Mouse (Mus musculus) mouse embryonic stem cell (cell line): ENCODE results near the gene Atp6v1c2.

Experiments
- in situ Hi-C, 2 experiments: fragments of 300-500 bp; cut with MboI; formaldehyde crosslinking; loops; 1 replicate in 1 of 2; 3 replicates in 1 of 2; pipeline ENCODE4 v1.14.3; 2019 to 2020; ENCODE audit warnings: low sequenced_read_pairs in 2 of 2, low pct_unique_long_range_greater_than_20kb in 1 of 2, mixed read lengths in 1 of 2; ENCODE audit not compliant: unreplicated experiment in 1 of 2

The Atp6v1c2 gene

DNA sequence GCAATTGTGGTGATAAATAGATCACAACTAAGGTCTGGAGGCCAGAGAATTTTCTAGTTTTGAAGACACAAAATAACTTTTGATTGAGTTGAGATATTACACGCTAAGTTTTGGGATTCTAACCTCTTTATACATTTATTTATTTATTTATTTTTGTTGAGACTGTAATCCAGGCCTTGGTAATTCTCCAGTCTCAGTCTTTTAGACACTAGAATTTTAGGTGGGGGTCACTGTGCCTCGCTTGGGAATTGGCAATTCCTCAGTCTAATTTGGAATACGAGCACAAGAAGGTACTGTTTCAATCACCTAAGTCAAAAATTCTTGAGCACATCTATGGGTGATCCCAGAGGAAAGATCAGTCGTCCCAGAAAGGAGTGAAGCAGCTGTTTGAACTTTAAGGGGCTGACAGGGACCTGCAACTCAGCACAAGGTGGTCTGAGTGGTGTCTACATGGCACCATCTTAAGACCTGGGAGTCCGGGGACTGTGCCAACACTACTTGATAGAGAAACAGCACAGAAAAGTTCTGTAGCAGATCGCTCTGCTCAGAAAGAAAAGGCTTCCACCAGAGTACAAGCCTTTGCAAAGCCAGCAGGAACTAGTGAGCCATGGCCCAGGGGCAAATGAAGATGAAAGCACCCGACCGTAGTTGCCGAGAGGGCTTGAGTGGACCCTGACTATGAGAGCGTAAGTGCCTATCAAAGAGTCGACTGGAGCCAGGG lies 18.3 kb upstream of the Atp6v1c2 start:
- in situ Hi-C loops: no loop called here

DNA sequence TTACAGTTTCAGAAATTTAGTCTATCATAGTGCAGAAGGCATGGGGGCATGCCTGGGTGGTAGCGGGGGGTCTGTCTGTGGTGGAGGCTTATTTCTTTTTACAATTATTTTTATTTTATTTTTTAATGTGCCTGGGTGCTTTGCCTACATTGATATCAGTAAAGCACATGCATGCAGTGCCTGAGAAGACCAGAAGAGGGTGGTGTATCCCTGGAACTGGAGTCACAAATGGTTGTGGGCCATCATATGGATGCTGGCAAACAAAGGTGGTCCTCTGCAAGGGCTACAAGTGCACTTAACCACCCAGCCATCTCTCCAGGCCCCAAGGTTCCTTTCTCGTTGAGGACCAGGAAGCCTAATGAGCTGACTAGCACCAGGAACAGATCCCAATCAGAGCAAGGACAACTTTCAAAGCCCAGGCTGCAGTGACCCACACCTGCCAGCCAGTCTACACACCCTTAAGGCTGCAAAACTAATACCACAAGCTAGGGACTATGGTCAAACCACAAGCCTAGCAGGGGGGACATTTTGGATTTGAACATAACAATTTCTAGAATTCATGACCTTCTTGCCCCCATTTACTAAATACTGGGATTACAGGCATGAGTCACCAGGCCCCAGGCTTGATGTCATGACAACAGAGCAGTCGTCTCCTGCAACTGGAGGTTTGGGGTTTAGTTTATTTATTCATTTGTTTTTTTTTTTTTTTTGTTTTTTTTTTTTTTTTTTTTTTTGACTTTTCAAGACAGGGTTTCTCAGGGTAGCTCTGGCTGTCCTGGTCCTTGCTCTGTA lies 10.2 kb upstream of the Atp6v1c2 start:
- in situ Hi-C loops: no loop called here

DNA sequence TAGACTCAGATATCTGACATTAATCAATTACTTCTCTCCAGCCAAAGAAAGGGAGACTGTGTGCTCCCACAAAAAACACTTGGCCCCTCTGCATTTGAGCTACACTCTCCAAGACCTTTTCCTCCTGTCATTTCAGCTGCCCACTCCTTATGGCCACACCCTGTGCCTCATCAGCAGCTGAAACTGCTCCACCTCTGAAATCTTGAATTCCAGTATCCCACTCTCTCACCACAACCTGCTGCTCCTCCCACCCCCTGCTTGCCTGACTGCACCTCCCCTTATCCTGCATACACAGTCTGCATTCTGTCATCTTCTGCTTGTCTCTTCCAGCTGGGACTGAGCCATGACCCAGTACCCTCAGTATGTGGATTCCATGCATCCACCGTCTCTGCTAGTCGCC lies 9.2 kb upstream of the Atp6v1c2 start:
- in situ Hi-C loops: no loop called here

DNA sequence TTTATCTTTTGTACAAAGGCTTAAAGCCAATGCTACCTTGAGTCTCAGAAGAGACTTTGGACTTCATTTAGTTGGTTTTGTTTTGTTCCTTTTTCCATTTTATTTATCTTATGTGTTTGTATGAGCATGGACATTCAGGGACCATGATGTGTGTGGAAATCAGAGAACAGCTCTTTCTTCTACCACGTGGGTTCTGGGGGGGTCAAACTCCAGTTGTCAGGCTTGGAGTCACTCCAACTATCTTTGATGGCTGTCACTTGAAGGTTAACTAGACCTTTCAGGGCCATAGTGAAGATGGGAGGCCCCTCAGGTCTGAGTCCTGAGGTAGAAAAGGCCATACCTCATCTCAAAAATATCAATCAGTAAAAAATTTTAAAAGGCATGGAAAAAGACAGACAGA lies 4.3 kb upstream of the Atp6v1c2 start:
- in situ Hi-C loops: no loop called here

DNA sequence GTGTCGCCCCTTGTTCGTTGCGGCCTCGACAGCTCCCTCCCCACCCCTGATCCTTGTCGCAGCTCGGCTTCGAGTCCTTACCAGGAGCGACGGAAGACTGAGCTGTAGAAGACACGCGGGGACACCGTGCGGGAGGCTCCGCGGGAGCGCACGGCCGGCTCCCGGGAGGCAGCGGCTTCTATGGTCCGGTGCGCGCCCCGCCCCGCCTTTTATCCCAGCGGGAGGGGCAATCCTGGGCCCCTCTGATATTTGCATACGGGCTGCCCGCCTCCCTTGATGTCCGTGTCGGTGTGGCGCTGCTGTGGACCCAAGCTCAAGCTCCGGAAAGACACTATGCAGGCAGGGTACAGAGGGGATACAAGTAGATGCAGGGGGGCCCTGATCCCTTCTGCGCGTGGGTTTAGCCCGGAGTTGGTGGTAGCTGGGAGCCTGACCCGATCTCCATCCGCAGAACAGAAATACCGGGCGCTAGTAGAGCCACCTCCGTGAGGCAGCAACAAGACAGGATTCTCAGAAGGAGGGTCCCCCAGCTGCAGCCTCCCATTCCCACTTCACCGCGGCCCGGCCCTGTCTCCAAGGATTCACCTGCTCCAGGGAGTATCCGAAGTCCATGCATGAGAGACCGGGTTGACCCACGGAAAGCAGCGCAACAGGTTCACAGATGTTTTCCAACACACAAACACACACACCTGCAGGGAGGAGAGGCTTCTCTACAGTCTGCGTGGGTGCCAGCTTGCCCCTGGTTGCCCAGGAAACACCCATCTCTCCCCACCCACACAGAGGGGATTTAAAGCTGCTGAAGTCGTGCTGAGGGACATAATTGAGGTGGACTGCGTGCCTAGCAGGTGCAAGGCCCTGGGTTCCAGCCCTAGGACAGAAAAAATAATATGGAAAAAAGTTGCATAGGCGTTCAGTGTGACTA lies 4.3 kb downstream of the Atp6v1c2 start:
- in situ Hi-C loops: no loop called here

DNA sequence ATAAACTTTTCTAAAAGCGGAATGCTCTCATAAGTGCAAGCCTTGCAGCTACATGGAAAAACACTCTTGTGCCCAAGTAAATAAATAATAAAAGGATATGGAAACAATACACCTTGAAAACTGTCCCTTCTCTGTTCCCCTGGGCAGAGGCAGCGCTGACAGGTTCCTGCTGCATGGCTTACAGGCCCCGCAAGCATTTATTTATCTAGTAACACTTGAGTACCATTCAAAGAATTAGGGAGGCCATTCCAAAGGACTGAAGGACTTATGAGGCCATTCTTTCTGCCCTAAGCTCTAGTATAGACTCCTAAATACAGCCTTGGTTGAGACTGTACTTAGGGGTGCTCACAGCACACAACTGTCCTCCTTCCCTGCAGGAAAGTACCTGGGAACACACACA lies 10.7 kb downstream of the Atp6v1c2 start:
- in situ Hi-C loops: no loop called here

DNA sequence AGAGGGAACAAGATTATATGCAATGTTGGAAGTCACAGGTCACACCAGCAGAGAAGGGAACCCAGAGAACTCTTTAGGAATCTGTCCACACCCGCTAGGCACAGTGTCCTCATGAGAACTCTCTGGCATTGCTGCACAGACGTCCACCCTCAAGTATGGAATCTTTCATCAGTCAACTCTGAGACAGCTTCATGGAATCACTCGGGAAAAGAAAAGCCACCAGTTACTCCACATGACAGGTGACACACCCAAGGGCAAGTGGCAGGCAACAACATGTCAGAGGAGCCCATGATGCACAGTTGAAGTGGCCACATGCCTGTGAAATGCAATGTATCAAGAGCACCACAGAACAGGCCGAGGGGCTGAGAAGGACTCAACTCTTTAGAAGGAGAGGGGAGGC lies 11.2 kb downstream of the Atp6v1c2 start:
- in situ Hi-C loops: no loop called here

DNA sequence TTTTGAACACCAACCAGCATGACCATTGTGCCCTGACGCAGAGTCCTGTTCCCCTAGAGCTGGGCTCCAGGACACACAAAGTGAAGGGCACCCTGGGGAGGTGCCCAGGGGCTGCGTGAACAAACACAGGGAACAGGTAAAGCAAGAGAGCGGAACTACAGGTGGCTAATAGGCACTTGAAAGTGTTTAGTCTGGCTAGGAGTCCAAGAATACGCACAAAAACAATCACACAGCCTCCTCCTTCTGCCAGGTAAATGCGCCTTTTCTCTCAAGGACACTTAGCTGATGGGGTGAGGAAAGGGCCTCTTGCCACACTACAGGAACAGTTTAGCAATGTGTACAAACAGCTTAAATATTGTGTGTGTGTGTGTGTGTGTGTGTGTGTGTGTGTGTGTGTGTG lies 13.1 kb downstream of the Atp6v1c2 start:
- in situ Hi-C loops: no loop called here

DNA sequence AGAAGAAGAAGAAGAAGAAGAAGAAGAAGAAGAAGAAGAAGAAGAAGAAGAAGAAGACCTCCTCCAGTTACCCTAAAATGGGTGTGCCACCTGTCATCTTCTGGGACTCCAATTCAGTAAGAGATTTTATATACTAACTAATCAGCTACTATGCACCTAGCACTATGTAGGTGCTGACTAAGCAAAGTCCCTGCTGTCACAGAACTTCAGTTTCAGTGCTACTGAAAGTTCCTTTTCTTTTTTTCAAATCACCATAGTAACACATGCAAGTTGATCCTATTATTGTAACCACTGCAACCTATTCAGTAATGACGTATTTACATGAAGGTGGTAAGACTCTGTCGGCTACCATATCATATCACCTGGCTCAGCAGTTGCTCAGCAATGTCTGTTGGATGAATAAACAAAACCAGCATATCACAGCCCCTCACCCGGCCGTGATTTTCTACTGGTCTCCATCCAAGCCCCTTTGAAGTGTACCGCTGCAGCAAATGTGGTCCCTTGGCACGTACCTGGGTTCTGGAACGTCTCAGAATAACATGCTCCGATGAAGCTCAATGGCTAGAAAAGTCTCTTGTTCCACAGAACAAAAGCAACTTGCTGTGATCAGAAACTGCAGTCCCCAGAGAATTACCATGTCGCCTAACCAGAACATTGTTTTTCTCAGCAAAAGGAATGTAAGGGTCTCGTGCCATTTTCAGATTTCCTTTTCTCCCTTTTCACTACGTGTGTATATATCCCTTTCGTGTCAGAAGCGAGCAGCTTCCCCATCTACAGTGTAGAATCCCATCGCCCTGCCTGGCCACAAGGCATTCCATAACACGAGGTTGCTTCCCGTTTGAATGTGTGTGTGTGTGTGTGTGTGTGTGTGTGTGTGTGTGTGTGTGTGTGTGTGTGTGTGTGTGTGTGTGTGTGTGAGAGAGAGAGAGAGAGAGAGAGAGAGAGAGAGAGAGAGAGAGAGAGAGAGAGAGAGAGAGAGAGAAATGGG lies 18.0 kb downstream of the Atp6v1c2 start:
- in situ Hi-C loops: no loop called here

DNA sequence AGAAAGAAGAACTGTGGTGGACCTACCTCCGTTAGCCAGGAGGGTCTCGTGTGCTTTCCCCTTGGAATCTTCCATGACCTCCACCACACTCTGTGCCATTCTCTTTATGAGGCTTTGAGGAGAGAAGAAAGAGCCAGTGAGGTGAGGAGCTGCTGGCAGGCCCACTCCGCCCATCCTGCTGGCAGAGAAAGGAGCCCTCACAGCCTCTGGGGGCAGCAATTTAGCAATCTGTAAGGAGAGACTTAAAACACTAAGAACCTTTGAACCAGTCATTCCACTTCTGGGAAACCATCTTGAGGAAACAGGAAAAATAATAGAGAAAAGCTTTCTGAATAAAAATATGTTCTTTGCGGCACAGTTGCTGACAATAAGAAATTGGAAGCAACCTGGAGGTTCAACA lies 20.9 kb downstream of the Atp6v1c2 start:
- in situ Hi-C loops: no loop called here

DNA sequence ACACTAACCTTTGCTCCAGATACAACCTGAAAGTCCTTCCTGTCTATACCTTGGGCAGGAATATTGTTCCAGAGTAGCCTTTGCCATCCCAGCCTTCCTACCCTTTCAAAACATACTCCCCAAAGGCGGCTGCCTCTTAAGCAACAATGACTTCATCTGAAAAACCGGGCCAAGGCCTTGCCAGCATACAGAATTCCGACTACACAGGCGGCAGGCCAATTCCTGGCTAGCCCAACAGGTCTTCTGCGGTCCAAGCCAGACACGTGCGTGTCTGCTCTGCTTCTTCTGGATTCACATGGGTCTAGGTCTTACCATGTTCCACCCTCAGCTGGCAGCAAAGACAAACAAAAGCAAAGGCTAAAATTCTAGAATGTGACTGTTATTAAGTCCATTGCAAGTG lies 23.7 kb downstream of the Atp6v1c2 start:
- in situ Hi-C loops: no loop called here

DNA sequence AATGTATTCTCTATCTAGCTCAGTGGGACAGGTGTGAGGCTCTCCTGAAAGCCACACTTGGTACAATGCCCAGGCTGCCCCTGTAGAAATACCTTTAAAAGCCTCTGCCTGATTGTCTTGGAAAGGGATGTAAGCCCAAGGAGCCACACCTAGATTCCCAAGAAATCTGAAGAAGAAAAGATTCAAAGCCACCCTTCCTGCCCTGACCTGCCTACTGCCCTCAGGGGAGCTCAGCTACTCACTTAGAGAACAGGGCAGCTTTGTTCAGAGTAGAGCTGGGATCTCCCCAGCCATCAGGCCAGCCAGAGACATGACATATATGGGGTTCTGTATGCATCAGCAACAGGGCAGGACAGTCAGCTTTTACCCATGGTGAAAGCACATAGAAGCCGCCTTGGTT lies 29.3 kb downstream of the Atp6v1c2 start:
- in situ Hi-C loops: no loop called here

DNA sequence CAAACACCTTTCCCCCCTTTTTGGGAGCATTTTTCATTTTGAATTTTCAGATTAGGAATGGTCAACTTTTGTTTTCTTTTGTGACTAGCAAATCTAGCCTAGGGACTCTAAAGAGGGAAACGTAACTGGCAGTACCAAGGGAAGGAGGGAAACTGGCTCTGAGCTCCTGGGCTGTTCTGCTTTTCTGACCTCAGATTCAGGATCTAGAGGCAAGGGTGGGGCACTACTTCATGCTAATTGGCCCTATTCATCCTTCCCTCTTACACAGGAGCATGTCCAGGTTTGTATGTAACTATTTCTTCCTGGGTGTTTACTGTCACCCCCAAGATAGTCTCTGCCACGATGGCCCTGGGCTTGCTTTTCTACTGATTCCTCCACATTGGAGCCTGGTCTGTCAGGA lies 32.3 kb downstream of the Atp6v1c2 start:
- in situ Hi-C loops: no loop called here

DNA sequence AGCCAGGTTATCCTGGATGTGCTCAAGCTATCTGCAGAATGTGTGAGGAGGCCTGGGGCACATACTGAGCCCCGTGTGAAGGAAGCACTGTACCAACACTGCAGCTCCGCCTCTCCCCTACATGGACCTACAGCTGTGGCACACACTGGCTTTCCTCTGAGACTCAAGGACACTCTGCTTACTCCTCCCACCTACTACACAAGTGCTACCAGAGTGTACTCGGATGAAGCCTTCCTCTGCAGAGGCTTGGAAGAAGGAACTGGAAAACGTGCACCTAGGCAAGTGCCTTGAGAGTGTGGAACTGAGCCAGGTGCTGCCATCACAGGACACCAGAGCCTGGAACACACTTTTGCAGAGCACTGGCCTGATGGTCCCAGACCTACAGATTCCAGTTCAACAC lies 38.6 kb downstream of the Atp6v1c2 start:
- in situ Hi-C loops: no loop called here

DNA sequence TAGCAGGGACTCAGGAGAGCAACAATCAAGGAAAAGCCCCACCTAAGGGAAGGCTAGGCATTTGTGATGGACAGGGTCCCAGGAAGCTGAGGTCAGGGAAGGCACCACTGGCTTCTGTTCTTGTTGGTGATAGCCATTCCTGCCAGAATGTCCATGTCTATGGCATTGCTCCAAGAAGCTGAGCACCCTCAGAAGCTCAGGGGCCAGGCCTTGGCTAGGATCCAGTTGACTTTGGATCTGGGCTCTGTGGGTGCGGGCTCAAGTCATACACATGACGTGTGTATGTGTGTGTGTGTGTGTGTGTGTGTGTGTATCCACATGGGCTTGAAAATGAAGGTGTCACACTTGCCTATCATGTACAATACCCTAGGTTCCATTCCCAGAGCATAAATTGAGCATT lies 39.2 kb downstream of the Atp6v1c2 start:
- in situ Hi-C loops: no loop called here

DNA sequence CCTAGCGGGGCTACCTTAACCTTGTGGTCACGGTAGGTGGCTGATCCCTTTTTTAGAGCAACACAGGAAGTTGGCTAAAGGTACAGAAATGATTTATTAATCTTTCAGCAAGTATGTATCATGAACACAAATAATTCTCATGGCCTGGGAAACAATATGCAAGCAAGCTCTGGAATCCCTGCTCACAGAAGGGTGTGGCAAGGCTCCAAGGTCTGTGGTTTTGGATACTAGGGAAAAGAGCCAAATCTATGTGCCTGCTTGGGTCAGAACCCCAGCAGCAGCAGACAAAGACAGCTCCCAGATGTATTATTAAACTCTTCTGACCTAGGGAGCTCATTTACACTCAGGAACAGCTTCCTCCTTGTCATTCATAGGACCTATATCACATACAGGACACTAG lies 40.1 kb downstream of the Atp6v1c2 start:
- in situ Hi-C loops: no loop called here

DNA sequence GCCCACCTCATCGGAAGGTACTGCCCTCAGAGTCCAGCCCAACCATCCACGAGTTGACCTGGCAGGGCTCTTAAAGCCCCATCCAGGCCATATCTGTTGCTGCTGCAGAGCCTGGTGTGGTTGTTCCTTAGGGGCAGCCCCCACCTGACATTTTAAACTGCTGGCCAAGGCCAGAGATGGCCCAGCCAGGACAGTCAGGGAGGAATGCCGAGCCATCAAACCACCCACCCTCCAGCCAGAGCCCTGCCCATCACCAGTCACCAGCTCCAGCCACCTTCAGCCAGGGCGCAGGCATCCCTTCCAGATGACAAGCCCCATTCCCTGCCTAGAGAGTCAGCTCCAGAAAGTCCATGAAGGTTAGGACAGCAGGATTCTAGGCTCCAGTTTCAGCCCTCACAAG lies 40.7 kb downstream of the Atp6v1c2 start:
- in situ Hi-C loops: no loop called here

DNA sequence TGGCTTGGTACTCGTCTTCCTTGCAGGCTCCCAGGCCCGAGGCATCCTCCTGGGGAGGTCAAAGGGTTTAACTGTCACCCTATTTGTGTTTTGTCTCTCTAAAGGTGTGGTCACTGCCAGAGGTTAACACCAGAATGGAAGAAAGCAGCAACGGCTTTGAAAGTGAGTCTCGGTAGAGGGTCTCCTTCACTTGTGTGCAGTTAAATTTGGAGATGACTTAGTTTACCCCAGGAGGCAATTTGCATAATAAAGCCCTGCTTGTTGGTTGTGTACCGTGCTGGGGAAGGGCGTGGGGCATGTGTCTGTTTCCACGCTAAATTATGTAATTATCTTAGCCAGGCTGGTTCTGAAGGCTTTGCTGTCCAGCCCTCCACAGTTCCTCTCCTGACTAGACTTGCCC lies 55.3 kb downstream of the Atp6v1c2 start:
- in situ Hi-C loops: loop anchor here in 1 of 2 experiments (25.0 kb wide), 1 partner anchor 462 kb away; the partner anchor contains the start of genes E2f6 and Greb1
